Mouse (Mus musculus): ENCODE results near the gene Grin3b.

The Grin3b gene

GRCm38 (mm10) chr10:80013609-80014008 is 43.1 kb downstream of the Grin3b start:
- DNase-seq (ENCODE audit: inconsistent age in 2 of 2, low spot score in 1 of 2), result no peak

GRCm38 (mm10) chr10:80014484-80015290 is 44.2 kb downstream of the Grin3b start:
- DNase-seq (ENCODE audit: inconsistent age in 2 of 2, low spot score in 1 of 2), result no peak

- no peak for DNase-seq (ENCODE audit: inconsistent age in 2 of 2, low spot score in 1 of 2)
Observed at GRCm38 (mm10) chr10:80015583-80015982, 45.1 kb downstream of the Grin3b start.

- DNase-seq (ENCODE audit: inconsistent age in 2 of 2, low spot score in 1 of 2), result no peak
Observed at GRCm38 (mm10) chr10:80016511-80016910, 46.0 kb downstream of the Grin3b start, which contains the start of gene Arhgap45. TSS of gene Arhgap45 (plus strand) at chr10:80016653.

GRCm38 (mm10) chr10:80016931-80017330 is 46.4 kb downstream of the Grin3b start:
- DNase-seq (ENCODE audit: inconsistent age in 2 of 2, low spot score in 1 of 2), result no peak

- DNase-seq (ENCODE audit: inconsistent age in 2 of 2, low spot score in 1 of 2), result no peak
Observed at GRCm38 (mm10) chr10:80017361-80017760, 46.8 kb downstream of the Grin3b start.

- no peak for DNase-seq (ENCODE audit: inconsistent age in 2 of 2, low spot score in 1 of 2)
Observed at GRCm38 (mm10) chr10:80017771-80018170, 47.3 kb downstream of the Grin3b start.

GRCm38 (mm10) chr10:80018739-80019297 is 48.3 kb downstream of the Grin3b start:
- no peak for DNase-seq (ENCODE audit: inconsistent age in 2 of 2, low spot score in 1 of 2)

- no peak for DNase-seq (ENCODE audit: inconsistent age in 2 of 2, low spot score in 1 of 2)
Observed at GRCm38 (mm10) chr10:80019471-80020131, 49.1 kb downstream of the Grin3b start.

GRCm38 (mm10) chr10:80020191-80020590 is 49.7 kb downstream of the Grin3b start:
- DNase-seq (ENCODE audit: inconsistent age in 2 of 2, low spot score in 1 of 2), result no peak

GRCm38 (mm10) chr10:80020603-80021319 is 50.2 kb downstream of the Grin3b start:
- DNase-seq (ENCODE audit: inconsistent age in 2 of 2, low spot score in 1 of 2), result no peak

- no peak for DNase-seq (ENCODE audit: inconsistent age in 2 of 2, low spot score in 1 of 2)
Observed at GRCm38 (mm10) chr10:80021320-80021641, 50.8 kb downstream of the Grin3b start.

GRCm38 (mm10) chr10:80022164-80022563 is 51.6 kb downstream of the Grin3b start:
- DNase-seq (ENCODE audit: inconsistent age in 2 of 2, low spot score in 1 of 2), result no peak

GRCm38 (mm10) chr10:80022806-80023205 is 52.3 kb downstream of the Grin3b start:
- no peak for DNase-seq (ENCODE audit: inconsistent age in 2 of 2, low spot score in 1 of 2)

- no peak for DNase-seq (ENCODE audit: inconsistent age in 2 of 2, low spot score in 1 of 2)
Observed at GRCm38 (mm10) chr10:80023758-80024157, 53.2 kb downstream of the Grin3b start.

- no peak for DNase-seq (ENCODE audit: inconsistent age in 2 of 2, low spot score in 1 of 2)
Observed at GRCm38 (mm10) chr10:80024229-80025043, 53.9 kb downstream of the Grin3b start.

GRCm38 (mm10) chr10:80025044-80025347 is 54.5 kb downstream of the Grin3b start:
- no peak for DNase-seq (ENCODE audit: inconsistent age in 2 of 2, low spot score in 1 of 2)

- no peak for DNase-seq (ENCODE audit: inconsistent age in 2 of 2, low spot score in 1 of 2)
Observed at GRCm38 (mm10) chr10:80025463-80025862, 54.9 kb downstream of the Grin3b start.

- no peak for DNase-seq (ENCODE audit: inconsistent age in 2 of 2, low spot score in 1 of 2)
Observed at GRCm38 (mm10) chr10:80025889-80026288, 55.4 kb downstream of the Grin3b start.

Measured in adrenal gland, adult (tissue).